Mouse (Mus musculus) ES-Bruce4 (cell line): ENCODE data around the gene Slc22a23. TPM values are rescaled to one million over a fixed set of nuclear protein-coding genes. Genes with fewer than 3 reads are reported as not detected.
A peak's percentile ranks its signal among the peaks of the same experiment; 100 is the strongest.

Experiments
- H3K27ac ChIP-seq: 2 replicates; pipeline ENCODE4 v1.5.1; 2012; ENCODE audit warnings: low read length, inconsistent platforms; ENCODE audit not compliant: insufficient read depth
- H3K27me3 ChIP-seq: 2 replicates; pipeline ENCODE4 v1.6.1; 2012; ENCODE audit warnings: mild to moderate bottlenecking, low read length, inconsistent platforms; ENCODE audit not compliant: control insufficient read depth, poor library complexity, insufficient read depth, severe bottlenecking
- H3K36me3 ChIP-seq: 2 replicates; pipeline ENCODE4 v1.6.1; 2012; ENCODE audit warnings: inconsistent platforms, mild to moderate bottlenecking, low read length, moderate library complexity; ENCODE audit not compliant: control insufficient read depth, poor library complexity, insufficient read depth, severe bottlenecking
- H3K4me1 ChIP-seq: one replicate; pipeline ENCODE4 v1.8.1; 2011; ENCODE audit warnings: low read length; ENCODE audit not compliant: control insufficient read depth, insufficient read depth
- H3K4me3 ChIP-seq: 2 replicates; pipeline ENCODE4 v1.5.1; 2011; ENCODE audit warnings: low read depth, mild to moderate bottlenecking, low read length
- H3K9ac ChIP-seq: 2 replicates; pipeline ENCODE4 v1.6.1; 2012; ENCODE audit warnings: low read depth, mild to moderate bottlenecking, inconsistent platforms; ENCODE audit not compliant: poor library complexity, severe bottlenecking
- H3K9me3 ChIP-seq: replicated peaks from 2 replicates; pipeline ENCODE4 v1.6.1; 2012; ENCODE audit warnings: mild to moderate bottlenecking, low read length, inconsistent platforms; ENCODE audit not compliant: control insufficient read depth, poor library complexity, insufficient read depth, severe bottlenecking
- CTCF ChIP-seq: IDR thresholded peaks from one replicate; pipeline ENCODE4 v1.8.1; 2011; ENCODE audit warnings: low read depth, low read length
- EP300 ChIP-seq: IDR thresholded peaks from 2 replicates; pipeline ENCODE4 v1.6.1; 2011; ENCODE audit warnings: low read depth, low read length; ENCODE audit not compliant: insufficient read depth
- POLR2A ChIP-seq: IDR thresholded peaks from one replicate; pipeline ENCODE4 v1.8.1; 2011; ENCODE audit warnings: low read length; ENCODE audit not compliant: insufficient read depth
- polyA plus RNA-seq: library from polyadenylated mRNA; stranded (reverse); fragments of >200 nt; gene quantifications from 2 replicates; pipeline ENCODE4 v1.2.4, GENCODE M21; 2011; ENCODE audit warnings: low read depth; ENCODE audit not compliant: missing spikeins, insufficient read depth, insufficient read length

Gene Slc22a23
- polyA plus RNA-seq, 1 experiment = 18.4 TPM

- H3K27me3 ChIP-seq = no peaks in the 10 kb centered on the region
- peak; percentile 69 for TF ChIP-seq CTCF
- no peak for TF ChIP-seq POLR2A
- TF ChIP-seq EP300 = no peak
- 0 out of 2 replicates have a peak overlapping the region, but pooled peaks have one; percentile 26 for H3K4me3 ChIP-seq
- peaks cover 7% of the 10 kb centered on the region for H3K4me1 ChIP-seq
- H3K9ac ChIP-seq = peak overlapping the region; percentile 70
- peak overlapping the region; percentile 84 for H3K27ac ChIP-seq
- no peaks in the 10 kb centered on the region for H3K36me3 ChIP-seq
- no peaks in the 10 kb centered on the region for H3K9me3 ChIP-seq
These were observed 190.6 kb downstream of the Slc22a23 start for GRCm38 (mm10) chr13:34154217-34154930.

GRCm38 (mm10) chr13:34153254-34154011 lies 191.5 kb downstream of the Slc22a23 start:
- peak overlapping the region; percentile 32; the same call in 1 of the 2 replicates for H3K9ac ChIP-seq
- no peaks in the 10 kb centered on the region for H3K9me3 ChIP-seq
- no peak for TF ChIP-seq CTCF
- no peak for TF ChIP-seq POLR2A
- TF ChIP-seq EP300 = no peak
- no peak overlapping the region for H3K4me3 ChIP-seq
- H3K27me3 ChIP-seq = no peaks in the 10 kb centered on the region
- H3K4me1 ChIP-seq = peaks cover 7% of the 10 kb centered on the region
- H3K27ac ChIP-seq = peak overlapping the region; percentile 56
- no peaks in the 10 kb centered on the region for H3K36me3 ChIP-seq

- H3K36me3 ChIP-seq = no peaks in the 10 kb centered on the region
- TF ChIP-seq CTCF (no peak), EP300 (peak; percentile 79)
- peak overlapping the region; percentile 97 for H3K27ac ChIP-seq
- H3K4me3 ChIP-seq = no peak overlapping the region
- no peak overlapping the region for H3K9ac ChIP-seq
- no peaks in the 10 kb centered on the region for H3K9me3 ChIP-seq
- peaks cover 10% of the 10 kb centered on the region for H3K4me1 ChIP-seq
- H3K27me3 ChIP-seq = no peaks in the 10 kb centered on the region
These were observed 192.3 kb downstream of the Slc22a23 start for GRCm38 (mm10) chr13:34152695-34153094.

GRCm38 (mm10) chr13:34151425-34151824 lies 193.6 kb downstream of the Slc22a23 start:
- Histone ChIP-seq H3K9ac (no peak overlapping the region), H3K9me3 (no peaks in the 10 kb centered on the region), H3K27me3 (no peaks in the 10 kb centered on the region), H3K27ac (peak overlapping the region; percentile 52), H3K4me1 (peaks cover 10% of the 10 kb centered on the region), H3K4me3 (no peak overlapping the region), H3K36me3 (no peaks in the 10 kb centered on the region)
- TF ChIP-seq EP300 (no peak), CTCF (no peak), POLR2A (no peak)

DNA sequence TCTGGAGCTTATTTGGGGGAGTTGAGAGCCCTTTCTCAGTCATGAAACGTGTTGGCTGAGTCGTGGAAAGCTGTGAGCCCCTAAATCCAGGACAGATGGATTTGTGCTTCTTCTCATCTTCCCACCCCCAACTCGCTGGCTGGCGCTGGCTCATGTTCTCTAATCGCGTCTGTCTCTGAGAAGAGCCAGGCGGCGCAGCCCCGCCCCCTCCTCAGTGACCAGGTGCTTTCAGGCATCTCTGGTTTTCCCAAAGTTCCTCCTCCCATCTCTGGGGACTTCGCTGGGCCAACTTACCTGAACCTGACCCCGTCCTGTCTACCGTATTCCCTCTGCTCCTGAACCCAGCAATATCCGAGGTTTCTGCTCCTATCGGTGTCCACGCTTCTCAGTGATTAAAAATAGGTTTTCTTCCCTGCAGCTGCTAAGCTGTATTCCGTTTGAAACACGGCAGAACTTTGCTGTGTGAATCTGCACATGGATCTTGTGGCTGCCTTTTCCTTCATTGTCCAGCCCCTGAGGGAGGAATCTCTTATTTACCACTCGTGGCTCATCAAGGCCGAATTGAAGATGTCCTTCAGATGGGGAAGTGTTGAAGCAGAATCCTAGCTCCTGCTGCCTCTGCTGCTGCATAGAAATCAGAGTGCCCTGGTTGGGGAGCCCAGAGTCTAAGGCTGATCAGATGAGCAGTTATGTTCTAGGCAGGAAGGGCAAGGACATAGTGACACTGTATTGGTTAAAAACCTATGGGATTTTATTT lies 194.5 kb downstream of the Slc22a23 start:
- no peaks in the 10 kb centered on the region for H3K9me3 ChIP-seq
- H3K27me3 ChIP-seq = no peaks in the 10 kb centered on the region
- peak overlapping the region; percentile 65 for H3K9ac ChIP-seq
- no peaks in the 10 kb centered on the region for H3K36me3 ChIP-seq
- TF ChIP-seq POLR2A (peak; percentile 32), CTCF (no peak), EP300 (no peak)
- H3K4me3 ChIP-seq = no peak overlapping the region
- peaks cover 10% of the 10 kb centered on the region for H3K4me1 ChIP-seq
- H3K27ac ChIP-seq = peak overlapping the region; percentile 69
